Mouse (Mus musculus) frontal cortex, postnatal 10 days (tissue): ENCODE measurements around the gene Tgoln1.
A peak's percentile ranks its signal among the peaks of the same experiment; 100 is the strongest.

Source experiments
- DNase-seq, 2 experiments: peaks; one replicate each; pipeline ENCODE4 v3.0.0; 2022; ENCODE audit warnings: low spot score in 2 of 2, mixed read lengths in 1 of 2

Tgoln1 gene

GRCm38 (mm10) chr6:72630370-72630769, 13.6 kb upstream of the Tgoln1 start:
- no peak for DNase-seq

- DNase-seq = no peak
These were observed 10.5 kb upstream of the Tgoln1 start for GRCm38 (mm10) chr6:72627276-72627675.

GRCm38 (mm10) chr6:72626391-72626790, 9.6 kb upstream of the Tgoln1 start:
- DNase-seq = no peak

- DNase-seq = no peak
These were observed 7.0 kb upstream of the Tgoln1 start for GRCm38 (mm10) chr6:72623661-72624402.

GRCm38 (mm10) chr6:72622917-72623316, 6.1 kb upstream of the Tgoln1 start:
- DNase-seq = no peak

GRCm38 (mm10) chr6:72620920-72621319, 4.1 kb upstream of the Tgoln1 start:
- no peak for DNase-seq

GRCm38 (mm10) chr6:72619734-72620532, 3.1 kb upstream of the Tgoln1 start:
- no peak for DNase-seq

GRCm38 (mm10) chr6:72615561-72616375, 1.0 kb downstream of the Tgoln1 start:
- no peak for DNase-seq

GRCm38 (mm10) chr6:72615151-72615550, 1.6 kb downstream of the Tgoln1 start:
- no peak for DNase-seq

GRCm38 (mm10) chr6:72610261-72610660, 6.5 kb downstream of the Tgoln1 start:
- DNase-seq = no peak

GRCm38 (mm10) chr6:72608662-72609184, 8.1 kb downstream of the Tgoln1 start:
- no peak for DNase-seq

GRCm38 (mm10) chr6:72607676-72608075, 9.1 kb downstream of the Tgoln1 start:
- no peak for DNase-seq

- no peak for DNase-seq
These were observed 9.7 kb downstream of the Tgoln1 start for GRCm38 (mm10) chr6:72607060-72607459.

- DNase-seq = no peak
These were observed 12.7 kb downstream of the Tgoln1 start for GRCm38 (mm10) chr6:72604066-72604465.

- DNase-seq = peak; percentile 56 to 74
These were observed 15.1 kb downstream of the Tgoln1 start for GRCm38 (mm10) chr6:72601732-72602131.

GRCm38 (mm10) chr6:72600771-72601170, 16.0 kb downstream of the Tgoln1 start:
- DNase-seq = no peak

- DNase-seq = no peak
These were observed 16.6 kb downstream of the Tgoln1 start for GRCm38 (mm10) chr6:72600216-72600615.

GRCm38 (mm10) chr6:72598791-72599557, 17.8 kb downstream of the Tgoln1 start:
- peak; percentile 35 to 37 for DNase-seq

GRCm38 (mm10) chr6:72597956-72598753, 18.6 kb downstream of the Tgoln1 start, which contains the start of the genes Elmod3 and Retsat:
TSS of gene Elmod3 (minus strand) at chr6:72598413.
TSS of gene Retsat (plus strand) at chr6:72598475.
- DNase-seq = peak; percentile 86 to 88
